Mouse (Mus musculus): ENCODE data around the gene Tmem116. TPM values are rescaled to one million over a fixed set of nuclear protein-coding genes. Genes with fewer than 3 reads are reported as not detected.
"Not testable (repeated sequence)": the region's sequence is repeated elsewhere in the genome, so short reads cannot be mapped to it uniquely, and the experiment has no call there.

Gene Tmem116
- polyA plus RNA-seq, 1 experiment from 2014 or later = 3.1 TPM

- Histone ChIP-seq H3K36me3 (no peaks in the 10 kb centered on the region), H3K27ac (no peak overlapping the region), H3K4me3 (replicated peaks) (no peak overlapping the region), H3K27me3 (replicated peaks) (no peaks in the 10 kb centered on the region), H3K9me3 (no peaks in the 10 kb centered on the region), H3K4me2 (no peak overlapping the region), H3K4me1 (no peaks in the 10 kb centered on the region; the same call in 1 of the 2 replicates), H3K9ac (no peak overlapping the region)
- WGBS = 72% methylated on average over 5 of the region's 5 CpGs
- ATAC-seq (ENCODE audit: insufficient read depth, low FRiP score, low read depth) = no peak
Measured at GRCm38 (mm10) chr5:121463601-121464250, 12.0 kb downstream of the Tmem116 start.

- Histone ChIP-seq H3K27me3 (replicated peaks) (no peaks in the 10 kb centered on the region), H3K4me1 (peaks cover 8% of the 10 kb centered on the region), H3K4me3 (replicated peaks) (no peak overlapping the region), H3K36me3 (no peaks in the 10 kb centered on the region), H3K9ac (no peak overlapping the region), H3K9me3 (no peaks in the 10 kb centered on the region), H3K4me2 (no peak overlapping the region), H3K27ac (peak overlapping the region; percentile 9; the same call in 1 of the 2 replicates)
- ATAC-seq (ENCODE audit: insufficient read depth, low FRiP score, low read depth) = 0 out of 2 replicates have a peak, but pooled peaks have one; percentile 16
- 8% methylated on average over 3 of the region's 3 CpGs for WGBS
Measured at GRCm38 (mm10) chr5:121469566-121469965, 17.9 kb downstream of the Tmem116 start.

- Histone ChIP-seq H3K4me1 (peaks cover 8% of the 10 kb centered on the region), H3K4me3 (replicated peaks) (no peak overlapping the region), H3K36me3 (no peaks in the 10 kb centered on the region), H3K27me3 (replicated peaks) (no peaks in the 10 kb centered on the region), H3K9me3 (no peaks in the 10 kb centered on the region), H3K27ac (no peak overlapping the region), H3K9ac (no peak overlapping the region), H3K4me2 (no peak overlapping the region)
- ATAC-seq (ENCODE audit: insufficient read depth, low FRiP score, low read depth) = no peak
- WGBS = 83% methylated on average over 2 of the region's 2 CpGs
Measured at GRCm38 (mm10) chr5:121472411-121472810, 20.7 kb downstream of the Tmem116 start.

GRCm38 (mm10) chr5:121474610-121475009, 22.9 kb downstream of the Tmem116 start:
- H3K27ac ChIP-seq = no peak overlapping the region
- no peak for ATAC-seq (ENCODE audit: insufficient read depth, low FRiP score, low read depth)
- no peaks in the 10 kb centered on the region for H3K36me3 ChIP-seq
- H3K9me3 ChIP-seq = no peaks in the 10 kb centered on the region
- WGBS = 58% methylated on average over 7 of the region's 7 CpGs
- H3K27me3 ChIP-seq (replicated peaks) = no peaks in the 10 kb centered on the region
- no peak overlapping the region for H3K9ac ChIP-seq
- peaks cover 7% of the 10 kb centered on the region for H3K4me1 ChIP-seq
- no peak overlapping the region for H3K4me3 ChIP-seq (replicated peaks)
- no peak overlapping the region for H3K4me2 ChIP-seq

- Histone ChIP-seq H3K4me2 (no peak overlapping the region), H3K27ac (no peak overlapping the region), H3K27me3 (replicated peaks) (no peaks in the 10 kb centered on the region), H3K9me3 (no peaks in the 10 kb centered on the region), H3K4me3 (replicated peaks) (no peak overlapping the region), H3K4me1 (no peaks in the 10 kb centered on the region), H3K36me3 (no peaks in the 10 kb centered on the region), H3K9ac (no peak overlapping the region)
- ATAC-seq (ENCODE audit: insufficient read depth, low FRiP score, low read depth) = peak; percentile 70; the same call in 1 of the 2 replicates
- WGBS = 63% methylated on average over 1 of the region's 1 CpGs
Measured at GRCm38 (mm10) chr5:121476040-121476439, 24.3 kb downstream of the Tmem116 start.

- no peak for ATAC-seq (ENCODE audit: insufficient read depth, low FRiP score, low read depth)
- 29% methylated on average over 3 of the region's 3 CpGs for WGBS
- H3K36me3 ChIP-seq = no peaks in the 10 kb centered on the region
Measured at GRCm38 (mm10) chr5:121477680-121478079, 26.0 kb downstream of the Tmem116 start.

GRCm38 (mm10) chr5:121484801-121485200, 33.1 kb downstream of the Tmem116 start:
- H3K27ac ChIP-seq = no peak overlapping the region
- H3K4me3 ChIP-seq (replicated peaks) = no peak overlapping the region
- no peak overlapping the region for H3K4me2 ChIP-seq
- no peaks in the 10 kb centered on the region for H3K36me3 ChIP-seq
- H3K9ac ChIP-seq = no peak overlapping the region
- H3K4me1 ChIP-seq = no peaks in the 10 kb centered on the region
- H3K27me3 ChIP-seq (replicated peaks) = no peaks in the 10 kb centered on the region
- H3K9me3 ChIP-seq = no peaks in the 10 kb centered on the region
- 65% methylated on average over 5 of the region's 5 CpGs for WGBS
- ATAC-seq (ENCODE audit: insufficient read depth, low FRiP score, low read depth) = no peak

More at GRCm38 (mm10) chr5:121477680-121478079, 26.0 kb downstream of the Tmem116 start:
- no peak overlapping the region for H3K4me2 ChIP-seq
- no peak overlapping the region for H3K4me3 ChIP-seq (replicated peaks)
- H3K27ac ChIP-seq = no peak overlapping the region
- no peak overlapping the region for H3K9ac ChIP-seq
- no peaks in the 10 kb centered on the region for H3K27me3 ChIP-seq (replicated peaks)
- no peaks in the 10 kb centered on the region for H3K9me3 ChIP-seq
- H3K4me1 ChIP-seq = no peaks in the 10 kb centered on the region

- no peaks in the 10 kb centered on the region for H3K27me3 ChIP-seq (replicated peaks)
- no peak overlapping the region for H3K27ac ChIP-seq
- H3K9me3 ChIP-seq = no peaks in the 10 kb centered on the region
- H3K36me3 ChIP-seq = no peaks in the 10 kb centered on the region
- H3K9ac ChIP-seq = no peak overlapping the region
- H3K4me2 ChIP-seq = no peak overlapping the region
- no peaks in the 10 kb centered on the region for H3K4me1 ChIP-seq
- no peak overlapping the region for H3K4me3 ChIP-seq (replicated peaks)
- no peak for ATAC-seq (ENCODE audit: insufficient read depth, low FRiP score, low read depth)
- 69% methylated on average over 8 of the region's 8 CpGs for WGBS
Measured at GRCm38 (mm10) chr5:121493305-121493704, 41.6 kb downstream of the Tmem116 start.

- H3K36me3 ChIP-seq = no peaks in the 10 kb centered on the region
- no peaks in the 10 kb centered on the region for H3K9me3 ChIP-seq
- no peak overlapping the region for H3K27ac ChIP-seq
- H3K9ac ChIP-seq = no peak overlapping the region
- no peak overlapping the region for H3K4me2 ChIP-seq
- no peak overlapping the region for H3K4me3 ChIP-seq (replicated peaks)
- no peaks in the 10 kb centered on the region for H3K27me3 ChIP-seq (replicated peaks)
- no peak for ATAC-seq (ENCODE audit: insufficient read depth, low FRiP score, low read depth)
- no peaks in the 10 kb centered on the region for H3K4me1 ChIP-seq
- WGBS = 58% methylated on average over 7 of the region's 7 CpGs
Measured at GRCm38 (mm10) chr5:121500719-121501118, 49.0 kb downstream of the Tmem116 start.

- not testable (repeated sequence) for H3K9ac ChIP-seq; H3K36me3 ChIP-seq; H3K9me3 ChIP-seq; H3K4me3 ChIP-seq (replicated peaks); H3K4me1 ChIP-seq; ATAC-seq (ENCODE audit: insufficient read depth, low FRiP score, low read depth); H3K4me2 ChIP-seq; H3K27me3 ChIP-seq (replicated peaks); H3K27ac ChIP-seq
- 60% methylated on average over 11 of the region's 17 CpGs for WGBS
Measured at GRCm38 (mm10) chr5:121501424-121501996, 49.8 kb downstream of the Tmem116 start.

- WGBS = 63% methylated on average over 3 of the region's 3 CpGs
- H3K27ac ChIP-seq = no peak within 1 kb of the TSS
- no peak within 1 kb of the TSS for H3K4me3 ChIP-seq (replicated peaks)
- no peaks in the 10 kb centered on the region for H3K36me3 ChIP-seq
- H3K27me3 ChIP-seq (replicated peaks) = no peaks in the 10 kb centered on the region
- no peaks in the 10 kb centered on the region for H3K9me3 ChIP-seq
- no peak within 1 kb of the TSS for H3K9ac ChIP-seq
- no peaks in the 10 kb centered on the region for H3K4me1 ChIP-seq
- no peak for ATAC-seq (ENCODE audit: insufficient read depth, low FRiP score, low read depth)
- no peak within 1 kb of the TSS for H3K4me2 ChIP-seq
Measured at GRCm38 (mm10) chr5:121503231-121503630, 51.5 kb downstream of the Tmem116 start, which contains the start of gene Adam1b. Gene Adam1b, minus strand, starts transcription at chr5:121503435.

- H3K4me2 ChIP-seq = no peak overlapping the region
- H3K4me1 ChIP-seq = no peaks in the 10 kb centered on the region
- no peak for ATAC-seq (ENCODE audit: insufficient read depth, low FRiP score, low read depth)
- H3K27ac ChIP-seq = no peak overlapping the region
- no peaks in the 10 kb centered on the region for H3K27me3 ChIP-seq (replicated peaks)
- H3K4me3 ChIP-seq (replicated peaks) = no peak overlapping the region
- 69% methylated on average over 1 of the region's 1 CpGs for WGBS
- no peaks in the 10 kb centered on the region for H3K9me3 ChIP-seq
- H3K9ac ChIP-seq = no peak overlapping the region
- H3K36me3 ChIP-seq = no peaks in the 10 kb centered on the region
Measured at GRCm38 (mm10) chr5:121506846-121507245, 55.2 kb downstream of the Tmem116 start.

Measured in stomach, embryonic 15.5 days (tissue).